Mouse (Mus musculus) left cerebral cortex, adult 18-20 months (tissue): ENCODE measurements at regions not wholly inside any gene's neighbourhood (a gene's known extent, or its start where the extent isn't known, plus 50 kb on each side); places are given as distances from the start of the nearest gene placed in this dataset.
A peak's percentile ranks its signal among the peaks of the same experiment; 100 is the strongest.

ENCODE experiments used
- DNase-seq, 2 experiments: peaks; one replicate each; pipeline ENCODE4 v3.0.0; 2021 to 2022; ENCODE audit warnings: low spot score in 2 of 2, mixed read lengths in 1 of 2

DNA sequence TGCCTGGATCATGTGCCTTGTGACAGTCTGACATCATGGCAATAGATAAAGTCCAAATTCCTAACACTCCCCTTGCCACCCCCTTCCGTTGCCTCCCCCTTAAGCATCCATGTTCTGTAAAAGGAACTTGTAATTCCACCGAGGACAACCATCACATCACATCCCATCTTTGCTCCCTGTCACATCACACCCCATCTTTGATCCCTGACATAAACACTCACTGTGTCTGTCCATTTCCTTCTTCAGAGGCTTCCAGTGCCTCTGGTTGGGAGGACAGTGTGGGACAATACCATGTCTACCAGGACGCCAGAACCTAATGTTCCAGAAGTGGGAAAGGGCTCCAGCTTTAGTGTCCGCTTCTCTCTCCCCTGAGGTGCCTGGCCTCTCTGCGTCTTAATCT is 223.6 kb downstream of the Tex36 start:
- no peak for DNase-seq

DNA sequence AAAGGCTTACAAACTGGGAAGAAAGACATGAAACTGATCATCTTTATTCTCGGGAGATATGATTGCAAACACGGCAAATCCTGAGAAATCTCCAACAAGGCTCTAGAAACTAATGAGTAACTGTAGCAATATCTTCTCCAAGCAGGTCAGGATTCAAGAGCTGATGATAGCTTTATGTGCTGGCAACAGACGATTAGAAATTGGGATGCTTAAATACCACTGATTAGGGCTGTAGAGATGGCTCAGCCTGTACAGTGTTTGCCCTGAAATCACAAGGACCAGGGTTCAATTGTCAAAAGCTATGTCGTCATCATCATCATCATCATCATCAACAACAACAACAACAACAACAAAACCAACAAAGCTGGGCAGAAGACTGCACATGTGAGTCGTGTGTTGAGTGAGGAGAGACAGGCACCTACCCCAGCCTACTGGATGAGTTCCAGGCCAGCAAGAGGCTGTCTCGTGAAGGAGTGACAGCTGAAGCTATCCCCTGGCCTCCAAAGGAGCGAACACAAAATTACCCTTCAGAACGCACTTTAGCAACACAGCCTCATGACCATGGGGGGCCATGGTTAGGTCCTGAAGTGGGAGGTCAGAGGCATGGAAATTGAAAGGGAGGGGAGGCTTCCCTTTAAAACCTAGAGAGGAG is 225.0 kb downstream of the Tex36 start:
- DNase-seq, result no peak

DNA sequence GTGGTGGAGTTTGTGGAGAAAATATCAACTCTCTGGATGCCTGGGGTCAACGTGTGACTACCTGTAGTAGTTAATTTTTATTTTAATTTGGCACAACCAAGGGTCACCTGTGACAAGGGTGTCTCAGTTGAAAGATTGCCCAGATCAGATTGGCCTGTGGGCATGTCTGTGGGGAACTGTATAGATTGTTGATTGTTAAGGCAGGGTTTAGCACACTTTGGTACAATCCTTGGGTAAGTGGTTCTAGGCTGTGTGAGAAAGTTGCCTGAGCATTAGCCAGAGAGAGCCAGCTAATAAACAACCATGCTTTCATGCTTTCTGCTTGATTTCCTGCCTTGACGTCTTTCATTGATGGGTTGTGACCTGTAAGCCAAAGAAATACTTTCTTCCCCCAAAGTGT is 229.3 kb downstream of the Tex36 start:
- no peak for DNase-seq

DNA sequence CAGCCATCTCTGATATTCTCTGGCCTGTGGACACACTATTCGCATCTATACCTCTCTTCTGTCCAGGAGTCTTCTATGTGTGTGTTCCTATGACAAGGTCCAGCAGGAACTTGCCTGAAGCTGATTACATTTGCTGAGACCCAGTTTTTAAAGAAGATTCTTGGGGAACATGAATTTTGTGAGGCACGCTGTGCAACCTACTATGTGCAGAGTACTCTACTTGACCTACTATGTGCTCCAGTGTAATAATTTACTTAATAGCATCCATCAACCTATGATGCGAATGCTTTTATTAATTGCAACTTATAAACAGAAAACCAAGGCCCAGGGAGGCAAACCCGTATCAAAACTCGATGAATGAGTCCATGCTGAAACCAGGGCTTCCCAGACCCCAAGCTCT is 231.4 kb downstream of the Tex36 start:
- no peak for DNase-seq

DNA sequence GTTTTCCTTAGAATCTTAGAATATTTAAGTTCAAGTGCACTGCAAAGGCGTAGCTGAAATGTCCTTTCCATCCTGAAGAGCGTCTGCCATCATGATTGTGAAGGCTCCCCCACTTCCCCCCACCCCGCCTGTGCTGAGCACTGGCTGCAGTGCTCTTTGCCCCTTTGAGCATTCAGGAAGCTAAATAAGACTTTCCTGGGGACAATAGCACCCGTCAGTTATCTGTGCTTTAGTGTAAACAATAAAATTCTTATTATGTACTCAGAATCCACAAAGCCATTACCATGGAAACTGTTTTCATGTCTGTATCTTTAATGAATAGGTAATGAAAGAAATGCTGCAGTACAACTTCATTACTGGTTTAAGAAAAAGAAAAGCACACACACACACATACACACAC is 237.4 kb downstream of the Tex36 start:
- no peak for DNase-seq

DNA sequence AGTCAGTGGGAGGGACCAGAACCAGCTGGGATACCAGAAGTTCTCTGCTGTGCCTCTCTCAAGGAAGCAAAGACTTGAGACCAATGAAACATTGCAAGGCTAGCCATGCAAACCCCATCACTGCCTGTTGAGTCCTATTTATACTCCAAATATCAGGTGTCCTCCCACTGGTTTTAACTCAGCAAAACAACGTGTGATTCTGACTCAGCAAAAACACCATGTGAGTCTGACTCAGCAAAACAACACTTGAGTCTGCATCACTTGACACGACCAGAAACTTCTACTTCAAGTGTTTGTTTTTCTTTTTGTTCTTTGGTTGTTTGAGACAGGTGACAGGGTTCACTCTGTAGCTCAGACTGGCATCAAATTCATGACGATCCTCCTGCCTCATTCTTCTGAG is 204.6 kb upstream of the Ctbp2 start:
- no peak for DNase-seq

DNA sequence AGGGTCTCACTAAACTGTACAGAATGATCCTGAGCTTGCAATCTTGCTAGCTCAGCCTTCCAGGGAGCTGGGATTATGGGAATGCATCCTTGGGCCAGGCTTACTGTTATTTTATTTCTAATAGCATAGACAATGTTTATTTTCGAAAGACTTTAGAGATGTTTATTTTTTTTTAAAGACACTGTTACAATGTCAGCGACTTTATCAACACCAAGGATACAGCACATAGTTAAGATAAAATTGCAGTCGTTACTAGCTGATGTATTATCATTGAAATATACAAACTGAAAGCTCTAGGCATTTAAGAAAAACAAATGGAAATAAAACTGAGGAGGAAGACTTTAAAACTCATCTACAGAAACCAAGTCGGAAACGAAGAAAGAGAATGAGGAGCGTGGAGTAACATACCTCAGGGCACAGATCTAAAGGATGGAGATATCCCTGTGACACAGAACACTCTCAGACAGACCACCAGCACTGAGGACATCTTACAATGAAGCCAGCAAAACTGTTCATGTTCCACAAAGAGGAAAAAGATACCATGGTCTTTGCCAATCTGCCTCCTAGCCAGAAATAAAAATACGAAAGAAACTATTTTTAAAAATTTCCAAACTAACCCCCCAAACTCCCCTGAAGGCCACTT is 201.5 kb upstream of the Ctbp2 start:
- no peak for DNase-seq

DNA sequence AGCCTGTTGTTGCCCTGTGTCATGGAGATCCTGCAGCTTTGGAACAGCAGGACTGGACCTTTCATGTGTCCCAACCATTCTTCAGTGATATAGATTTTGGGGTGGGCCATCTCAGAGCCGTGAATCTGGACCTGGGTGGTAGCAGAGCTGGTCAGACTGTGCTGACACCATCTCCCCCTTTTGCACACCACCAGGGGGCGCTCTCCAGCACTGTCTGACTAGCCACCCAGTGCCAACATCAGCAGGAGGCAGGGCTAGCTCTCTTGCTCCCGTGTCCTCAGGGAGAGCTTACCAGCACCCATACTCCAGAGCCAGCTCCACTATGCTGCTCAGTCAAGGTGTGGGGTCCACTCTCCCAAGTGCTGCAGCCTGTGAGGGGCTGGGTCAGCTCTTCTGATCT is 199.8 kb upstream of the Ctbp2 start:
- DNase-seq, result no peak

DNA sequence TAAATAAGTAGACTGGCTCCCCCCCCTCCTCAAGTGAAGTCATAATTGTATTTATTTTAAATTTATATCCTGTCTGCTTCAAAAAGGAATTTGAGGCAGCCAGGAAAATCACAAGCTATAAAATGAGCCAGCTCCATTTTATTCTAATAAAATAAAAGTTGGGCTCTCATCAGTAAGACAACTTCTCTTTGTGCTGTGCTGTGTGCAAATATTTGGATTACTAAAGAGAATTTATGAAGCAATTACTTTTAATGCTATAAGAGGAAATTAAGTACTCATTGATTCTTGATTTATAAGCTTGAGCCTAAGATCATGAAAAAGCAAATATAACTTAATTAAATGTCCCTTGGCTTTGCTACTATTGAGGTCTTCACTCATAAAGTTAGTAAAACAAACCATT is 193.4 kb upstream of the Ctbp2 start:
- no peak for DNase-seq

DNA sequence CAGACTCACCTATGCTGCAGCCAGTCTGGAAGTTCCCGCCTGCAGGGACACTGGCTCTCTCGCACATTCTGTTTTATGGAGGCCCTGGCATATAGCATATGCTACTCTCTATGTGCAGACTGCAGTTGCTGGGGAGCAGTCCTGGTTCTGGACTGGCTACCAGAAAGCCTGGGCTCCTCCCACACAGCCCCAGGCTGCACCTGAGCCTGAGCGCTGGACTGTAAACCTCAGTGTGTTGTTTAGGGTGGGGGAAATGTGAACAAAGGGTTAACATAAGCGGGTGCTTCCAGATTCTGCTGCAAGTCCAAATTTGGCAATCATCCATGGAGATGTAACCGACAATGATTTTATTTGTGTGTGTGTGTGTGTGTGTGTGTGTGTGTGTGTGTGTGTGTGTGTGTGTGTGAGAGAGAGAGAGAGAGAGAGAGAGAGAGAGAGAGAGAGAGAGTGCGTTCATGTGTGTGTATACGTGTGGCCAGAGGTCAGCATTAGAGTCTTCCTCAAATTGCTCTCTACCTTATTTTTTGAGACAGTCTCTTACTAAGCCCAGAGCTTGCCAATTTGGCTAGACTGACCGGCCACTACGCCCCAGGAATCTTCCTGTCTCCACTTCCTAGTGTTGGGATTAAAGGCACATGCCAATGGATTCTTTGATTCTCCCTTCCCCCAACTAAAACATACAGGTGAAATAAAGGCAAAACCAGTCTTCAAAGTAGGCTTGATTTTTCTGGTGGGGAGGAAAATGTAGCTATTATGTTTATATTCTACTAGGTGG is 192.7 kb upstream of the Ctbp2 start:
- no peak for DNase-seq

DNA sequence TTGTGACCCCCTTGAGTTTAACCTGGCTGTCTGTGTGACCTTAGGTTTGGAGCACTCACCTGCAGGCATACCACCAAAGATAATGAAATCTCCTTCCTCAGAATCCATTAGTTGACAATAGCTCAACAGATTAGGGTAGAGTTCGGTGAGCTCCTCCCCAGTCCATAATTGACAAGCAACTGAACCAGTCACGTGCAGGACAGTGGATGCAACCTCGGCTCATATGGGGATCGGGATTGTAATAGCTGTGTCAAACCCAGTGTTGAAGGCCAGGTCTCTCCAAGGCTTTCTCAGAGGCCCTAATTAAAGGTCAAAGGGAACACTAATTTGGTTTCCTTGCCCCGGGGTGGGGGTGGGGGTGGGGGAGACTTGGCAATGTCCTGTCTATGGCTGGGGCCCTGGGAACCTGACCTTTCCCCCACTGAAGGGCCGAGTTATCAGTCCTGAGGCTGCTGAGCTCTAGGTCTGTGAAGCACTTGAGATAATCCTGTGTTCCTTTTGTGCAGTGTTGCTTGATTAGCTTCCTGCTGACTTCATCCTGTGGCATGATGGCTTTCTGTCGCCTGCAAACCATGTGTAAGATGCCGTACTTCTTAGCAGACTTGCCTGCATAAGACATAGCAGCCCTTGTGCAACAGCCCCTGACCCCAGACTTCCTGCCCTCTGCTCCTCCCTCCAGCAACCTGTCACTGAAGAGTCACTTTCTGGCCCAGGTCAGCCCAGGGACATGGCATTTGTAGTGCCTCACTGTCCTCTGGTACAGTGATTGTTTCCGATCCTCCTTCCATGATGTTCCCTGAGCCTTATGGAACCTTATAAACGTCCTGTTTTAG is 191.3 kb upstream of the Ctbp2 start:
- DNase-seq, result no peak

DNA sequence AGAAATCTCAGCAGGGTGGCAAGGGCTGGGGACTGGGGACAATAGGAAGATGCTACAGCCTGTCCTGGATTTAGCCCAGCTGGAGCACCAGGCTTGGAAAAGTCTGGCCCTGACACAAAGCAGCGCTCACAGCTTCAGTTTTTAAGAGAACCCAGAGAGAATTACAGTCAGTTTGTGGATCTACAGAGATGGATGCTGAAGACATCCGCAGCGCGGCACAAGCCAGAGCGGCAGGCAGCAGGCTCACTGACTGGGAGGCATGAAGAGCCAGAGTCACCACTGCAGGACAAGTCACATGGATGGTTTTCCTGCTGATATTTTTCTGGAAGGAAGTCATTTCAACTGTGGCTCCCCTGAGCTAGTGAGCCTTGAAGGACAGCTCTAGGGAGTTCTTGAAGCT is 189.0 kb upstream of the Ctbp2 start:
- no peak for DNase-seq

DNA sequence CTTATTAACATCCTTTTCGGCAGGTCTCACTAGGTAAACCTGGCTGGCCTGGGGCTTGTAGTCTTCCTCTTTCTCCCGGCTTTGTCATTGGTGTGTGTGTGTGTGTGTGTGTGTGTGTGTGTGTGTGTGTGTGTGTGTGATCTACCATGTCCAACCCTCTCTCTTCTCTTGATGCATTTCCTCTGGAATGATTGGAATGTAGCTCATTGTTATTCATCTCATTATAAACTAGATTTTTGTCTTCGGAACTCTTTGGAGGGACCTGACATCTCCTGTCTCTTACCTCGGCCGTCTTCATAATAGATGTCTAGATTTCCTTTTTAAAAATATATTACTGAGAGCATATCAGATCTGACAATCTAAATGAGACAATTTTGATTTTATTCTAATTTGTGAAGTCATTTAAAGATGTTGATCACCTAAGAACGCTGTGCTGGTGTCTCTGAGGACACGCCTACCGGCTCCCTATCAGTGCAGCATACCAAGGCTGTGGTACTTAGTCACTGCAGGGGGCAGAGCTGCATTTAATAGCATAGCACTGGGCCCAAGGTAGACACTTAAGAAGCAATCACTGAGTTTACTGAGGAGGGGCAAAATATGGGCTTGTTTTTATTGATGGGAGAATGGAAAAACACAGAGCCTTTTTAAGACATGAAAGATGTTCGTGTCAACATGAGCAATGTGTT is 187.1 kb upstream of the Ctbp2 start:
- DNase-seq, result no peak

DNA sequence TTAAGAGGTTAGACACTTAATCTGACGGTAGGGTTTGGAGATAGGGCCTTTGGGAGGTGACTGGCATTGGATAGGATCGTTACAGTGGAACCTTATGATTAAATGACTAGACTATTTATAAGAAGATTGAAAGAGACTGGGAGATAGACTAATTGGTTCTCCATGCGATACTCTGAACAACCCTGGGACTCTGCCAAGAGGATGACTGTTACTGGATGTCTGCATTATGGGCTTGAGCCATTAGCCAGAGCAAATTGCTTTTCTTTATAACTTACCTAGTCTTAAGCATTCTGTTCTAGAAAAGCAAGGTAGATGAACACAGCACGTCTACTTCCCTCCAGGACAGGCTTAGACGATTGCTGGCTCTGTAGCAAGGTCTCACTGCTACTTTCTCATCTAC is 180.3 kb upstream of the Ctbp2 start:
- DNase-seq, result no peak

DNA sequence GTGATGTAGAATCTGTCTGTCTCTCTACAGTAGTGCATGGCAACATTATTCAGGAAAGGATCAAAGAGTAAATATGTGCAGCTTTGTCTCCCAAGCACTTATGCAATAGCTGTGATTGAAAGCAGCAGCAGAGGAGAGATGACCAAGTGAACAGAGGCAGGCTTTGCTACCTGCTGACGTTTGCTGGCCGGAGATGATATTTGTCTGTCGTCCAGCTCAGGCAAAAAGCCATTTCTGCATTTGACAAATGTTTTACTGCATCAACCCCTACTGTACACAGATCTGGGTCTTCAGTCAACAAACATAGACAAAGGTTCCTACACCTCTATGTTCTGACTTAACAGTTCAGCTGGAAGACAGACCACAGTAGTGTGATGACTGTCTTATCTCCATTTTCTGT is 166.3 kb upstream of the Ctbp2 start:
- no peak for DNase-seq

DNA sequence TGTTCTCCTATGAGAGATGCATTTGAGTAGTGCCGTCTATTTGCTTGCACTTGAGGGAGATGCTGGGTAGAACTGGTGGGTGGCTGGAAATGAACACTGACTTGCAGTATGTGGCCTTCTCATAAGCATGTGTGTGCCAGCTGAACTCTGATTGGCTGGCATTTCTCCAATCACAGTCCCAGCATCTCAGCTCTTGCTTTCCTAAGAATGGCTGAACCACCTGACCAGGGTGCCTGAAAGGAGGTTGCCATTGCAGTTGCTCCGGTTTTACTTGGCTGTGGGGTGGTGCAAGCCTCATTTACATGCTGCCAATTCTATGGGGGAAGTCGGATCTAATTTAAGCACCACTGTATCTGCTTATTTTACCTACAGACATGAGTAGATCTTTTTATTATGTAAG is 164.1 kb upstream of the Ctbp2 start:
- DNase-seq, result peak; percentile 35 to 42

DNA sequence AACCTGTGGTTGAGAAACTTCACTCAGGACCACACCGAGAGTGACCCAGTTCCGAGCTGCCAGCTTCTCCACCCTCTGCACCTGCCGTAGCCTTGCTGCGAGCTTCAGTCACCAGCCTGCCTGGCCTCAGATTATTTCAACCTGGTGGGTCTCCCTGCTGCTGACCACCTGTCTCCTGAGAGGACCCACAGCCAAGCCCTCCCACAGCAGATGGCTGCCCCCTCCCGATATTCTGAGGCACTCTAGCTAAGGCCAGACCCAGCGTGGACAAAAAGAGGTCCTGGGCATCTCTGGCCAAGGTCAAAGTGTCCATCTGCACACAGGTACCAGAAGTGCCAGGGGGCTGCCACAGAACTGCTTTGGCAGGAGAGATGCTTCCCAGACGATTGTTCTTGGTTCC is 162.7 kb upstream of the Ctbp2 start:
- no peak for DNase-seq

DNA sequence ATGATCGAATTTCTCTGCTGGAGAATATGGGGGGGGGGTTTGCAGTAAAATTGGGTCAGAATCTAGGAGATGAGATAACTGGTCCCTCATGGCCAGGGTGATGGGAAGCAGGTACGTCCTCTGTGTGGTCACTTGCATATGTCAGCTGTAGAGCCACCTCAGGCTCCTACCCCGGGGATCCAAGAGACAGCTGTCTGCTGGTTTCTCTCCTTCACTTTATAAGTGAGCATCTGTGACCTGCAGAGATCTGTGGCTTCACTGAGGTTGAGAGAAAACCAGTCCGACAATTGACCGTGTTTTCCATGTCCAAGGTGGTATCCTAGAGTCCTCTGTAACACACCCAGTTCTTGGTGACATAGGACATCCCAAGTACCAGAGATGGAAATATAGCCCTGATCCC is 162.1 kb upstream of the Ctbp2 start:
- no peak for DNase-seq

DNA sequence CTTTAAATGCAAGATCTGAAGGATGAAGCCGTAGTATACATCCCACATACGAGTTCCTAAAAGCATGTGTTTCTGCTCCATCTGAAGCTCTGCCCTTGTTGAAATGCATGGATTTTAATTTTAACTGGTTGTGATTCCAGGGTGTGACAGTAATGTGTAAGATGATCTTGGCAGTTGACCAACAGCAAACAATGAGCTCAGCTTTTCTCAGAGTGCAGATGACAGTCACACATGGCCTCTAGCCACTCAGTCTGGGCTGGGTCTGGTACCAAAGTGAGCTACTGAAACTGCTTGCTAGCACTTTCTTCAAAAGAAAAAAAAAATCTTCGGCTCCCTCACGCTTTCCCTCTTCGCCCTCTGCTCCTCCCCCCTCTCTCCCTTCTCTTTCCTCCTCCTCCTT is 138.0 kb upstream of the Ctbp2 start:
- peak in 1 of 2 experiments; percentile 7 for DNase-seq

DNA sequence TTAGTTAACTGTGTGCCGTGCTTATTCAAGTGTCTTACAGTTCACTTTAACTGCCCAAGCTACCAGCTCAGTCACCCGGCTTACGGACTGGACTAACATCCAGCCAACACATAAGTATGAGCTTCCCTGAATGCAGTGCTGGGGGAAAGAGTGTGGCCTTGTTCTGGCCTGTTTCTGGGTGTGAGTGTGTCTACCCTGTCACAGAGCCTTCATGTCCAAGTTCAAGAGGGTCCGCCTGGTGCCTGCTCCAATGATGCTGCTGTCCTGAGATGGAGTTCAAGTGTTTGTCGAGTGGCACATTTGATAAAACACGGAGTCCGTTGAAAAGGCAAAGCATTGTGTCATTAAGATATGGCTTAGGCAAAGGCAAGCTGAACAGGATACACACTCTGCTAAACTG is 135.0 kb upstream of the Ctbp2 start:
- no peak for DNase-seq

DNA sequence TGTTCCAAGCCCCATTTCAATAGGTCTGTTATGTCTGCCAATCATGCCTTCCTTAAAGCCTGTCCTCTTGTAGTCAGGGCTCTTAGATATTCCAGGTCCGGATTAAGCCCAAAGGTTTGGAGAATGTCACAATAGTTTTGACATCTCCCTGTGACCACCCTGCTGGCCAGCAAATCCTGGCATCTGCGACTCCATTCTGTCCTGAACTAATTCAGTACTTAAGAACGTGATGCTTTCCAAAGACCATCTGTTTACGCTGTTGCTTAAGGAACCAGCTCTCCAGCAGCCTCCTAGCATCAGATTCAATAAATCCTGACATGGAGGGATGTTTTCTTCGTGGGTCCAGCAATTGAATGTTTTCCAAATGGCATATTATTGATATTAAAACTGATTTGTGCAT is 132.7 kb upstream of the Ctbp2 start:
- no peak for DNase-seq
